Mouse (Mus musculus) neutrophil, adult 59 days (primary cell): ENCODE results near the gene Gm15448. TPM values are rescaled to one million over a fixed set of nuclear protein-coding genes. Genes with fewer than 3 reads are reported as not detected.

ENCODE experiments used
- total RNA-seq, 2 experiments: library from RNA; stranded (reverse); gene quantifications; 1 replicate in 1 of 2; 2 replicates in 1 of 2; pipeline ENCODE4 v1.2.4; 2023

Gene Gm15448
- total RNA-seq = 10 to 100 TPM; 81.5 to 86.2 TPM

GRCm38 (mm10) chr7:3825599-3825998, at the start of gene Gm15448:
TSS of gene Gm15448 (minus strand) at chr7:3825687.

GRCm38 (mm10) chr7:3844951-3845350, 19.5 kb upstream of the Gm15448 start, which contains the start of gene Pira2:
TSS of gene Pira2 (minus strand) at chr7:3845051.

Other genes with a start within 250 kb of the Gm15448 start
- not detected for gene Oscar, start 209.5 kb downstream of the Gm15448 start, total RNA-seq
- gene Ndufa3, start 208.3 kb downstream of the Gm15448 start, total RNA-seq = 100 to 1,000 TPM; 323 to 351 TPM
- gene Tfpt, start 195.8 kb downstream of the Gm15448 start, total RNA-seq = 10 to 100 TPM; 18.4 to 22.2 TPM
- 10 to 100 TPM; 25.9 to 35.3 TPM for gene Prpf31, start 195.7 kb downstream of the Gm15448 start, total RNA-seq
- gene Cnot3, start 180.4 kb downstream of the Gm15448 start, total RNA-seq = 10 to 100 TPM; 81.0 to 91.7 TPM
- 1 to 10 TPM; 6.3 to 6.8 TPM for gene Leng1, start 159.8 kb downstream of the Gm15448 start, total RNA-seq
- gene Tmc4, start 148.1 kb downstream of the Gm15448 start, total RNA-seq = 10 to 100 TPM; 19.5 to 25.0 TPM
- 10 to 100 TPM; 42.1 to 45.6 TPM for gene Tsen34, start 132.8 kb downstream of the Gm15448 start, total RNA-seq
- gene Mboat7, start 132.2 kb downstream of the Gm15448 start, total RNA-seq = 100 to 1,000 TPM; 173 to 189 TPM
- 1,000 to 10,000 TPM; 1,095 to 1,164 TPM for gene Rps9, start 121.7 kb downstream of the Gm15448 start, total RNA-seq
- gene Pirb, start 105.3 kb downstream of the Gm15448 start, total RNA-seq = 100 to 1,000 TPM; 315 to 328 TPM
- 10 to 100 TPM; 80.0 to 81.8 TPM for gene Pira2, start 19.4 kb upstream of the Gm15448 start, total RNA-seq
- 100 to 1,000 TPM; 129 to 133 TPM for gene Gm14548, start 72.4 kb upstream of the Gm15448 start, total RNA-seq
- 100 to 1,000 TPM; 117 to 121 TPM for gene Lilra6, start 89.8 kb upstream of the Gm15448 start, total RNA-seq
- 10 to 100 TPM; 19.1 to 19.4 TPM for gene Lair1, start 237.5 kb upstream of the Gm15448 start, total RNA-seq